Mouse (Mus musculus): ENCODE data around the gene Glra2.
"Not testable (repeated sequence)": the region's sequence is repeated elsewhere in the genome, so short reads cannot be mapped to it uniquely, and the experiment has no call there.

Gene Glra2

GRCm38 (mm10) chrX:165326939-165327698 is at the start of gene Glra2:
Gene Glra2, minus strand, starts transcription at chrX:165327393.
- ChIA-PET POLR2A (no interaction called here), CTCF (interaction anchor here (0.5 to 0.8 kb wide), 8 partner anchors 108 to 842 kb away, joined by 3 to 9 read pairs (median 4); no protein-coding TSS in a partner anchor)

- POLR2A ChIA-PET = no interaction called here
- CTCF ChIA-PET = no interaction called here
Measured at GRCm38 (mm10) chrX:165362798-165363197, 35.6 kb upstream of the Glra2 start.

- ChIA-PET POLR2A (no interaction called here), CTCF (no interaction called here)
Measured at GRCm38 (mm10) chrX:165344611-165345010, 17.4 kb upstream of the Glra2 start.

- POLR2A ChIA-PET = interaction anchor here in 1 of 4 experiments (0.7 kb wide), 1 partner anchor 914 kb away, joined by 5 read pairs; no protein-coding TSS in a partner anchor
- CTCF ChIA-PET = interaction anchor here (0.5 to 0.8 kb wide), 9 partner anchors 107 to 1088 kb away, joined by 3 to 9 read pairs (median 4); no protein-coding TSS in a partner anchor
Measured at GRCm38 (mm10) chrX:165327699-165328333, 623 bp upstream of the Glra2 start.

- POLR2A ChIA-PET = no interaction called here
- CTCF ChIA-PET = no interaction called here
Measured at GRCm38 (mm10) chrX:165193550-165193949, 133.6 kb downstream of the Glra2 start.

- CTCF ChIA-PET = no interaction called here
Measured at GRCm38 (mm10) chrX:165191170-165191569, 136.0 kb downstream of the Glra2 start.

GRCm38 (mm10) chrX:165182948-165183347 is 144.2 kb downstream of the Glra2 start:
- POLR2A ChIA-PET, CTCF ChIA-PET: not testable (repeated sequence)

More at GRCm38 (mm10) chrX:165191170-165191569, 136.0 kb downstream of the Glra2 start:
- POLR2A ChIA-PET = no interaction called here

GRCm38 (mm10) chrX:165156549-165156948 is 170.6 kb downstream of the Glra2 start:
- ChIA-PET POLR2A (no interaction called here), CTCF (no interaction called here)

GRCm38 (mm10) chrX:165104171-165104570 is 223.0 kb downstream of the Glra2 start:
- ChIA-PET CTCF (no interaction called here), POLR2A (no interaction called here)

Data from embryonic stem cell, embryonic (primary cell).